Mouse (Mus musculus): ENCODE data around the gene Tcte2. TPM values are rescaled to one million over a fixed set of nuclear protein-coding genes. Genes with fewer than 3 reads are reported as not detected.
"Not testable (repeated sequence)": the region's sequence is repeated elsewhere in the genome, so short reads cannot be mapped to it uniquely, and the experiment has no call there.

Tcte2 gene
- polyA plus RNA-seq, 1 experiment from 2014 or later, result 3.9 TPM

GRCm38 (mm10) chr17:13676099-13676498 lies 85.5 kb downstream of the Tcte2 start:
- not testable (repeated sequence) for H3K27me3 ChIP-seq (replicated peaks); H3K4me3 ChIP-seq (replicated peaks); H3K36me3 ChIP-seq; H3K4me1 ChIP-seq (replicated peaks); H3K4me2 ChIP-seq (replicated peaks); ATAC-seq; H3K9ac ChIP-seq; H3K27ac ChIP-seq; H3K9me3 ChIP-seq
- WGBS, result 90% methylated on average over 3 of the region's 3 CpGs

DNA sequence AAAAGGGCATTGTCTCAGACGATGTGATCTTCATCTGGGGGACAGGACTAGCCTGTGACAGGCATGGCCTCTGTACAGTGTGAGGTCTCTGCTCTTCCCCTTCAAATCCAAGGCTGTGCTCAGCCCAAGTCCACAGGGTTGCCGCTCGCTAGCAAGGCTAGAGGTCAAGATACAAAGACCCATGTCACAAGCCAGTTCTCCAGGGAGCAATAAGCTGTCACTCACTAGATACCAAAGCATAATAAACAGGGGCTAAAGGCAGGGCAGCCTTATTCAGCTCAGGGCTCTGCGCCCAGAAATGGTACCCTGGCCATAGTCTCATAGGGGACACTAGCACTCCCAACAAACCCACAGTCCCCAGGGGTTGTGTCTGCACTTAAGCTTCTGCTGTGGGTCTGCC lies 86.0 kb downstream of the Tcte2 start:
- no peaks in the 10 kb centered on the region for H3K36me3 ChIP-seq
- H3K27ac ChIP-seq, result no peak overlapping the region
- no peaks in the 10 kb centered on the region for H3K27me3 ChIP-seq (replicated peaks)
- H3K4me3 ChIP-seq (replicated peaks), result no peak overlapping the region
- ATAC-seq, result no peak
- 67% methylated on average over 4 of the region's 4 CpGs for WGBS
- no peak overlapping the region for H3K9ac ChIP-seq
- H3K9me3 ChIP-seq, result no peaks in the 10 kb centered on the region
- H3K4me2 ChIP-seq (replicated peaks), result no peak overlapping the region
- peaks cover 4% of the 10 kb centered on the region; the same call in 1 of the 2 replicates for H3K4me1 ChIP-seq (replicated peaks)

GRCm38 (mm10) chr17:13674695-13675306 lies 86.8 kb downstream of the Tcte2 start:
- H3K4me3 ChIP-seq (replicated peaks), result no peak overlapping the region
- H3K9me3 ChIP-seq, result no peaks in the 10 kb centered on the region
- no peaks in the 10 kb centered on the region for H3K27me3 ChIP-seq (replicated peaks)
- H3K4me1 ChIP-seq (replicated peaks), result peaks cover 6% of the 10 kb centered on the region
- H3K4me2 ChIP-seq (replicated peaks), result no peak overlapping the region
- H3K27ac ChIP-seq, result no peak overlapping the region
- no peak overlapping the region for H3K9ac ChIP-seq
- ATAC-seq, result no peak
- H3K36me3 ChIP-seq, result no peaks in the 10 kb centered on the region
- WGBS, result 76% methylated on average over 6 of the region's 6 CpGs

DNA sequence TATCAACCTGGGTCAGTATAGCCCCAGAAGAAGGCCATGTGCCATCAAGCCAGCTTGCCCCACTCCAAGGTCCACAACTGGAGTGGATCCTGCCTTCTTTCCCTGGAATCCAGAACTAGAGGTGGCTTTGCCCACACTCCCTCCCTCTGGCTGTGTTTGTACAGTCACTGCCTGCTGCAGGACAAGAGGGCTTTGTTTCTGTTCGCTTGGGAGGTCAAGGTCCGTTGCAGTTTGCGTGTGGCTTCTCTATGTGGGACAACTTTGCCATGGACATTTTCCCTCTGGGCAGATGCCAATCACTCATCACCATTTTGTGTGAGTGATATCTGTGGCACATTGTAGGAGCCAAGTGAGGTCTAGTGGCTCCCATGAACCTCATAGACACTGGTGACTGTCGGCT lies 89.9 kb downstream of the Tcte2 start:
- 0 out of 2 replicates have a peak overlapping the region, but pooled peaks have one; percentile 15 for H3K27ac ChIP-seq
- peaks cover 23% of the 10 kb centered on the region for H3K4me1 ChIP-seq (replicated peaks)
- no peak overlapping the region for H3K9ac ChIP-seq
- peak; percentile 66 for ATAC-seq
- H3K4me2 ChIP-seq (replicated peaks), result no peak overlapping the region
- H3K27me3 ChIP-seq (replicated peaks), result no peaks in the 10 kb centered on the region
- WGBS, result 59% methylated on average over 4 of the region's 4 CpGs
- no peaks in the 10 kb centered on the region for H3K9me3 ChIP-seq
- no peaks in the 10 kb centered on the region for H3K36me3 ChIP-seq
- H3K4me3 ChIP-seq (replicated peaks), result no peak overlapping the region

DNA sequence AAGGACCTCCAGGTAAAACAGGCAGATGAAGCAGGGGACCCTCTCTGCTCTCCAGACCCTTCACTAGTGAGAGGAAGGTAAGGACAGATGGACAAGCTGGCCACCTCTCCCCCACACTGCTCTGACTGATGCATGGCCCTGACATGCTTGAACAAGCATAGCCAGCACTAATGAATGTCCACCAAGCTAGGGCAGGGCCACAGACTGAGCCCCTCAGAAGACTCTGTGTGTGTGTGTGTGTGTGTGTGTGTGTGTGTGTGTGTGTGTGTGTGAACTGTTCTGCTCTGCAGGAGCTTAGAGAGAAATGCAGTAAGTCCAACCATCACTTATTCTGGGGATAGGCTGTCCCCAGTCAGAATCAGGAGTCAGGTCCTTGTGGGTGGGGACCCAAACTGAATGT lies 91.4 kb downstream of the Tcte2 start:
- no peak for ATAC-seq
- H3K27me3 ChIP-seq (replicated peaks), result no peaks in the 10 kb centered on the region
- no peak overlapping the region for H3K4me3 ChIP-seq (replicated peaks)
- H3K9ac ChIP-seq, result no peak overlapping the region
- H3K9me3 ChIP-seq, result no peaks in the 10 kb centered on the region
- H3K4me1 ChIP-seq (replicated peaks), result peaks cover 23% of the 10 kb centered on the region
- no peak overlapping the region for H3K27ac ChIP-seq
- H3K36me3 ChIP-seq, result no peaks in the 10 kb centered on the region
- H3K4me2 ChIP-seq (replicated peaks), result no peak overlapping the region

DNA sequence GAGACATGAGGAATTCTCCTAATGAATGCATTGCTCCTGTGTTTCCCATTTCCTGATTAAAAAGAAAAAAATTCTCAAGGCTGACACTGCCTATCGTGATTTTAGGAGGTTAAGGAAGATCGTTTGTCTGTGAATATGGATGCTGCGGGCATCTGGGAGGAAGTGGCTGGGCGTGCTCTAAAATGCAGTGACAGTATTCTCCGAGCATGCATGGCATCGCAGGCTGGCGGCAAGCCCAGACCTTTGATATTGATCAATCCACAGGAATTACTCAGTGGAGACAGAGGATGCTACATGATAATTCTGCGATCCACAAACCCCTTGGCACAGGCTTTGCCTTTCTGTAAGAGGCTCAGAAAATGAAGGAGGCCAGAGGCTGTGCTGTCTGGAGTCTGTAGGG lies 92.4 kb downstream of the Tcte2 start:
- H3K9me3 ChIP-seq, result no peaks in the 10 kb centered on the region
- H3K9ac ChIP-seq, result no peak overlapping the region
- no peak overlapping the region for H3K4me3 ChIP-seq (replicated peaks)
- no peak for ATAC-seq
- WGBS, result 38% methylated on average over 8 of the region's 8 CpGs
- no peaks in the 10 kb centered on the region for H3K36me3 ChIP-seq
- no peak overlapping the region for H3K4me2 ChIP-seq (replicated peaks)
- no peak overlapping the region; the same call in 1 of the 2 replicates for H3K27ac ChIP-seq
- peaks cover 23% of the 10 kb centered on the region for H3K4me1 ChIP-seq (replicated peaks)
- H3K27me3 ChIP-seq (replicated peaks), result no peaks in the 10 kb centered on the region

GRCm38 (mm10) chr17:13668052-13669015 lies 93.3 kb downstream of the Tcte2 start:
- 15% methylated on average over 16 of the region's 16 CpGs for WGBS
- Histone ChIP-seq H3K4me3 (replicated peaks) (no peak overlapping the region), H3K27ac (peak overlapping the region; percentile 17; the same call in 1 of the 2 replicates)

DNA sequence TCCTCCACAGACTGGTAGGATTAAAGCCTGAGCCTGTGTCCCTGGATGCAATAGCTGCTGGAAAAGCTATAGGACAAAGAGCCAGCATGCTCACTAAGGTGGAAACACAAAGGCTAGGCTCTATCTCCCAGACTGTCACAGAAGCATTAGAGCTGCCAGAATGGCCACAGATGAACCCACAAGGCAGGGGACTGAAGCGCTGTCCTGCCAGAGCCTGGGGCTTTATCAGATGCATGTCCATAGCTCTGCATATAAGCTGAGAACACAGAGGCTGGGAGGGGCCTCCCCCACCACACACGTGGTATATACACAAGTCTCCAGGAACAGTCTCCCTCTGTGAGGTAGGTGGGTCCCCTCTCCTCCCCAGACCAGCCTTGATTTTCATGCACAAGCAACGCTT lies 94.6 kb downstream of the Tcte2 start:
- Histone ChIP-seq H3K27ac (no peak overlapping the region), H3K9ac (no peak overlapping the region), H3K4me2 (replicated peaks) (no peak overlapping the region), H3K27me3 (replicated peaks) (no peaks in the 10 kb centered on the region), H3K4me3 (replicated peaks) (no peak overlapping the region), H3K36me3 (no peaks in the 10 kb centered on the region), H3K4me1 (replicated peaks) (peaks cover 23% of the 10 kb centered on the region), H3K9me3 (no peaks in the 10 kb centered on the region)
- no peak for ATAC-seq
- WGBS, result 71% methylated on average over 3 of the region's 3 CpGs

More at GRCm38 (mm10) chr17:13668052-13669015, 93.3 kb downstream of the Tcte2 start:
- Histone ChIP-seq H3K9ac (no peak overlapping the region), H3K27me3 (replicated peaks) (no peaks in the 10 kb centered on the region), H3K4me1 (replicated peaks) (peaks cover 23% of the 10 kb centered on the region), H3K36me3 (no peaks in the 10 kb centered on the region), H3K9me3 (no peaks in the 10 kb centered on the region), H3K4me2 (replicated peaks) (peak overlapping the region; percentile 30; the same call in 1 of the 2 replicates)
- peak; percentile 73 for ATAC-seq

- Histone ChIP-seq H3K27ac (no peak overlapping the region), H3K9ac (no peak overlapping the region), H3K4me2 (replicated peaks) (no peak overlapping the region), H3K4me1 (replicated peaks) (peaks cover 19% of the 10 kb centered on the region), H3K9me3 (no peaks in the 10 kb centered on the region), H3K27me3 (replicated peaks) (no peaks in the 10 kb centered on the region), H3K4me3 (replicated peaks) (no peak overlapping the region), H3K36me3 (no peaks in the 10 kb centered on the region)
- WGBS, result 67% methylated on average over 1 of the region's 1 CpGs
- no peak for ATAC-seq
These were observed 95.9 kb downstream of the Tcte2 start for GRCm38 (mm10) chr17:13665731-13666130.

DNA sequence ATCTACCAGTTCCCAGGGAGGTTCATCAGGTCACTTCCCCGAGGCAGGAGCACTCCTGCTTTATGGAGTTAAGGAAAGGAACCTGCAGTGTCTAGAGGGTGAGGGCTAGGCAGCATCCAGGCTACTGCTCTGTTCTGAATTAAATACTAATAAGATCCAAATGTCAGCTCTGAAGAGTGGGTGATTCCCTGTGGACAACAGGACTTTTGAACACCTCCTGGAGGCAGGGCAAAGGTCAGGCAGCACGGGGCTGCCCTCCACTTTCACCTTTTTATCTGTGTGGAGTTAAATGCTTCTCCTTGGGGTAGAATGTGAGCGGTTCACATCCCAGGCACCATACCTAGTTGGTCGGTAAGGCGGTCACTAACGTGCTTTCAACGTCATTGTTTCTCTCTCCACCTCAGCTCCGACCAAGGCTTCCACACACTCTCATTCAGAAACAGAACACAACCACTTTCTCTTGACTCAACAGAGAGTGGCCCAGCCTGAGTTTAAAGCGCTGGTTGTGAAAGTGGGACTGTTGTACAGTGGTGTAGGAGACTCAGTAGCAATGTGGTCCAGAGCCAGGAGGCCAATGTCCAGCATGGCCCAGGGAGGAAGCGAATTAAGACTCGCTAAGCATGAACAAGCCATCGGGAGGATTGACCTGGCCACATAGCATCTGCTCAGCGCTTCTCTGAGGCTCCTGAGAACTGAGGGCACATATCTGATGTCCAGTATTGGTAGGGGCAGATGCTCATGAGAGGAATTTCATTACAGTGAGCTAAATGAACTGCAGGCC lies 98.0 kb downstream of the Tcte2 start:
- no peaks in the 10 kb centered on the region for H3K27me3 ChIP-seq (replicated peaks)
- no peaks in the 10 kb centered on the region for H3K36me3 ChIP-seq
- H3K4me2 ChIP-seq (replicated peaks), result no peak overlapping the region
- H3K27ac ChIP-seq, result no peak overlapping the region
- no peak overlapping the region for H3K4me3 ChIP-seq (replicated peaks)
- no peak for ATAC-seq
- H3K9me3 ChIP-seq, result no peaks in the 10 kb centered on the region
- peaks cover 8% of the 10 kb centered on the region for H3K4me1 ChIP-seq (replicated peaks)
- no peak overlapping the region for H3K9ac ChIP-seq
- 89% methylated on average over 13 of the region's 13 CpGs for WGBS
